Mouse (Mus musculus) embryo, embryonic 11 days (tissue): ENCODE data around the gene Hook2.

Experiments
- DNase-seq: peaks from one replicate; pipeline ENCODE4 v3.0.0-alpha.2; 2015

Gene Hook2

DNA sequence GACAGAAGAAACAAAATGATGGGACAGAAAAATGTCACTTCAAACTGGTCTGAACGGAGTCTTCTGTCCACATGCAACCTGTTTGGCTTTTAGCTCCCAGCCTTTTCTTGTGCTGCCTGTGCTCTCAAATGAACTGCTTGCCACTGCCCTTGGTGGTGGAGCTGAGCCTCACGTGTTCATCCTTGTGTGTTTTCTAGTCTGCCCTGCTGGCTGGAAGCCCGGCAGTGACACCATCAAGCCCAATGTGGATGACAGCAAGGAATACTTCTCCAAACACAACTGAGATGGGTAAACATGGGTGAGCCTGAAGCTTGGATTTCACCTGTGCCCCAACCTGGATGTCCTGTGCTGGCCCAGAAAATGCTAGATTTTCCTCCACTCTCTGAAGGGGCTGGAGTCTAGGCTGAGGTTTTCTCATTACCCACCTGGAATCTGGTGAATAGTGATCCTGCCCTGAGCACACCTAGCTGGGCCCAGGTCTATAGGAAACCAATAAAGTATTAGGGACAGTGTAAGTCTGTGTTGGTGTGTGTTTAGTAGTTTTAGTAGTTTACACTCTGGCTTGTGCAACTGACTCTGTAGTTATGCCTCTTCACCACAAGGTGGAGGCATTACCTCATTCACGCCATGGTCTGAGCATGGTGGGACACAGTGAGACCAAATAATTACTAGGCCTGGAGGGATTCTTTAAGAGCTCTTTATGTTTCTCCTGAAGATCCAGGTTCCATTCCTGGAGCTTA lies 16.4 kb upstream of the Hook2 start:
- DNase-seq, result peak; percentile 76

DNA sequence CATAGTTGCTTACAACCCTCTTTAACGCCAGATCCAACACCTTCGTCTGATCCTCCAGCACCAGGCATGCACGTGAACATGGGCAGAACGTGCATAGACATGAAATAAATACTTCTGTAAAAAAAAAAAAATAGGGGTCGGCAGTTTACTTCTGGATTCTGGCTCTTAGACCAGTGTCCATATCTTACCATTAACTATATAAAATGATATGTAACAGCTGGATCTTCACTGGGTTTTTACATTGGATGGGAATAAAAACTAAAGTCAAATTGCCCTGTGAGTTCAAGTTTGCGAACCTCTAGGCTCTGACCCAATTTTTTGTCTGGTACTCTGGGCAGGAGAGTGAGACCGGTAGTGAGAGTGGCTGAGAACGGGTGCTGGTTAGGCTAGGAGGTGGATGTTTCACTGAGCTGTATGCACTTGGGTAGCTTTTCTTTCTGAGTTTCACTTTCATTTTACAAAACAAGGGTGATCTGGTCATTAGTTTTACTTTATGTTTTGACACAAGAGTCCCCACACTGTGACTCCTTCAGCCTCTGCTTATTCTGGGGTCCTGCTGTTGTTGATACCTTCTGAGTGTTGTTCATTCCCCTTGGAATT lies 15.8 kb upstream of the Hook2 start:
- DNase-seq, result no peak

DNA sequence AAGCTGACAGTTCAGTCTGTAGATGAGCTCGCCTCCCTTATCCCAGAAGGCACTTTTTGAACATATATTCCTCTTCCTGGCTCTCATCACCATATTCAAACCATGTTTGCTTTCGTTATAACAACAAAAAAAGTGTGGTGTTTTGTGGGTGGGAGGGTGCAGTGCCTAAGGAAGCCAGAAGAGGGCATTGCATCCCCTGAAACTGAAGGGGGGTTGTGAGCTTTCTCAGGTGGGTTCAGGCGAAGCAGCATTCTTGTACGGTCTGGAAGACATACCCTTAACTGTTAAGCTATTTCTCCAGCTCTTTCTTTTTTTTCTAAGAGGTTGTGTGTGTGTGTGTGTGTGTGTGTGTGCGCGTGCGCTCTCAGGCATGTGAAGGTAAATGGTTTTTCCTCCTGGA lies 15.0 kb upstream of the Hook2 start:
- peak; percentile 53 for DNase-seq

DNA sequence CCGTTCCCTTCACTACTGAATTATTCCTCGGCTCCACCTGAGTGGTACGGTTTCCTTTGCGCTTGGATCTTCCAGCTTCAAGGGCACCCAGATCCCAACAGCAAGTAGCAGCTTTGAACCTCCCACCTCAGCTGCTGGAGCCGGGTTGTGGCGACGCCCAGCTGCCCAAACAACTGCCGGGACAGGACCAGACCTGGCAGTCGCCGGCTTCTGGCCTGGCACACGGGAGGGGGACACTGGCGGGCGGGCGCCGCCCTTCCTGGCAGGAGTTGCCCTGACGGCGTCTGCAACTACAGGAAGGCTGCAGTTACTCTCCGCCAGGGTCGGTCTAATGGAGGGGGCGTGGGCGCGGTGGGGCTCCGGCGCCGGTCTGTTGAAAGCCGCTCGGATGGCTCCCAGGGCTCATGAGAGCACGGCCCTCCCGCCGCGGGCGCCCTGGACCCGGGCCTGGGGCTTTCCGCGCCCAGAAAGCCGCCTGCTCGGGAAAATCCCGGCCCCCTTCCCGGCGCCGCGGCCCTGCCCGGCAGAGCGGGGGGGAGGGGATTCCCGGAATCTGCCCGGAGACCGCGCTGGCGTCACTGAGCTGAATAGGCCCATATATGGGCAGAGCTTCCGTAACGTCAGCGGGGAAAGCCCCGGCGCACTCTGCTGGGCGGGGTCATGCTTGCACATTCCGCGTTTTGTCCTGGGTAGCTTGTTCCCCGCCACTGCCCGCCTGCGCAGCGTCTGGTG lies 14.2 kb upstream of the Hook2 start:
- DNase-seq, result peak; percentile 96

- no peak for DNase-seq
Observed at GRCm38 (mm10) chr8:84976763-84977434, 13.5 kb upstream of the Hook2 start.

DNA sequence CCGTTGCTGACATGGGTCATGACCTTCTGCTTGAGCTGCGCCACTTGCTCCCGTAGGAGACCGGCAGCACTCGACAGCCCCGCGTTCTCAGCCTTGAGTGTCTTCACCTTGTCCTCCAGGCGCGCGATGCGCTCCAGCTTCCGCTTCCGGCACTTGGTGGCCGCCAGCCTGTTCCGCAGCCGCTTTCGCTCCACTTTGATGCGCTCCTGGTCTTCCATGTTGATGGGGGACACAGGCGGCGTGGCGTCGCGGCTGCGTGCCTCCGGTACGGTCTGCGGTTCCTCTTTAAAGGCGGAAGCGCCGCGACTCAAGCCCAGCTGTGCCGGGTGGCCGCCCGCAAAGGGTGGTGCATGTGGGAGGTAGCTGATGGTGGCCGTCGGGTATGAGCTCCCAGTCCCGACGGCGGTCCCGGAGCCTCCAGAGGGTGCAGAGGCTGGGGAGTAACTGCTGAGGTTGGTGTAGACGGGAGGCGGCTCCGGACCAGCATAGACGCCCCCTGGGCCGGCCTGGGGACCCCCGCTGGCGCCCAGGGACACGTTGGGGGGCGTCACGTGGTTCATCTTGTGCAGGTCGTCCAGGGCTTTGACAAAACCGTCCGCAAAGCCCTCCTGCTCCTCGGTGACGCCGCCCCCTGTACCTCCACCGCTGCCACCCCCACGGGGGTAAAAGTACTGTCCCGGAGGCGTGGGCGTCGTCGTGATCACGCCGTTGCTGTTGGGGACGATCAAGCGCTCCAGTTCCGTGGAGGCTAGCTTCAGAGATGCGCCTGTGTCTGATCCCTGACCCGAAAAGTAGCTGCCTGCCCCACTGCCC lies 12.8 kb upstream of the Hook2 start:
- peak; percentile 76 for DNase-seq

DNA sequence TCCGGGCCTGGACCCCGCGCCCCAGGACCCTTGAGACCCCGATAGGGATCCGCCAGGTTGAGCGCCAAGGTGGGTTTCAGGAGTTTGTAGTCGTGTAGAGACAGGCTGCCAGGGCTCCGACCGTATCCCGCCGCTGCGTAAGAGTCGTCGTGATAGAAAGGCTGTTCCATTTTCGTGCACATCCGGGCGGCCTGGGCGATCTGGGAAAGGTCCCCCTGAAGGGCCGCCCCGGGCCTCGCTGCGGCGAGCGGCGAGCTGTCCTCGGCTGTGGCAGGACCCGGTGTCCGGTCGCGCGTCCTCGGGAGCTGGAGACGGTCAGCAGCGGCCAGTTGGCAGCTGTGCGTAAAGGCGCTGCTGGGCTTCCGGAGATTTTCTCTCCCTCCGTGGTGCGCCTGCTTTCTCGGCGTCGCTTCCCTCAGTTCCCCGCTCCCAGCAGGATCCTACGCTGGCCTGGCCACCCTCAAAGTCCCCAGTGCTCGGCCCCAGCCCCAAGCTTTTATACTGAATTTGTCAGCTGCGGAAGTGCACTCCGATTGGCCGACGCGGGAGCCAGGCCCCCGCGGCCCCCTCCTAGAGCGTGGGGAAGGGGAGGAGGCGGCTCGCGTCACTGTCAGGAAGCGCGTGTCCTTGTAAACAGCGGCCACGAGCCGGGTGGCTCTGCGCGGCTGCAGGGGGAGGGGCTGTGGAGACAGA lies 12.0 kb upstream of the Hook2 start, which contains the start of gene Junb:
Gene Junb, minus strand, starts transcription at position 471 of the 693 bp plus-strand sequence.
- peak; percentile 90 for DNase-seq

- DNase-seq, result peak; percentile 91
Observed at GRCm38 (mm10) chr8:84979599-84980421, 10.6 kb upstream of the Hook2 start.

DNA sequence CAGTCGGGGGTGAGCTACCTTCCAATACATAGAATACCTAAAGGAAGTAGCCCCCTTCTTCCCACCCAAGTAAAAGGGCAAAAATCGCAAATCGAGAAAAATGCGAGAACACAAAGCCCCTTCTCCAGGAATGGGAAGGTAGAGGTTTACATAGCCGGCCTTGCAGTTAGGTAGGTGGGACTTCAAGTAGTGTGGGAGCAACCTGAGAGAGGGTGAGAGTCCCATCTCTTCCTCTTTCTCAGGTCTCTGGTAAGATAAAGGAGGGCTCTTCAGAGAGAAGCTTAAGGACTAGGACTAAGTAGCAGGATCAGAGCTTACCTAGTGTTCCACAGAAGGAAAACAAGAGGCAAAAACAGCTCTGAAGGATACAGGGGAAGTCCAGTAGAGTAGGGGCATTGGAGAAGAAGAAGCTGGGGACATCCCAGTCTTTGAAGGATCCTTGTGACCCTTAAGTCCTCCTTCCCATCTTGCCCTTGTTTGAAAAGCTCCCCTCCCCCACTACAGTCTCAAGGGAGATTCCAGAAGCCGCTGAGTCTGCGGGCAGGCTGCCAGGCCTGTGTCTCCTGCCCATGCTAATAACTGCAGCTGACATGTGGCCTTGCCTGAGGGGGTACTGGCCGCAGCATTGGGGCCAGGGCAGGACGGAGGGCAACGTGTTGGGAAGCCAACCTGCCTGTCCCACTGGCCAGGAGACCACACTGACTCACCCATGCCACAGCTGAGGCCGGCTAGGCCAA lies 9.6 kb upstream of the Hook2 start:
- DNase-seq, result peak; percentile 45

DNA sequence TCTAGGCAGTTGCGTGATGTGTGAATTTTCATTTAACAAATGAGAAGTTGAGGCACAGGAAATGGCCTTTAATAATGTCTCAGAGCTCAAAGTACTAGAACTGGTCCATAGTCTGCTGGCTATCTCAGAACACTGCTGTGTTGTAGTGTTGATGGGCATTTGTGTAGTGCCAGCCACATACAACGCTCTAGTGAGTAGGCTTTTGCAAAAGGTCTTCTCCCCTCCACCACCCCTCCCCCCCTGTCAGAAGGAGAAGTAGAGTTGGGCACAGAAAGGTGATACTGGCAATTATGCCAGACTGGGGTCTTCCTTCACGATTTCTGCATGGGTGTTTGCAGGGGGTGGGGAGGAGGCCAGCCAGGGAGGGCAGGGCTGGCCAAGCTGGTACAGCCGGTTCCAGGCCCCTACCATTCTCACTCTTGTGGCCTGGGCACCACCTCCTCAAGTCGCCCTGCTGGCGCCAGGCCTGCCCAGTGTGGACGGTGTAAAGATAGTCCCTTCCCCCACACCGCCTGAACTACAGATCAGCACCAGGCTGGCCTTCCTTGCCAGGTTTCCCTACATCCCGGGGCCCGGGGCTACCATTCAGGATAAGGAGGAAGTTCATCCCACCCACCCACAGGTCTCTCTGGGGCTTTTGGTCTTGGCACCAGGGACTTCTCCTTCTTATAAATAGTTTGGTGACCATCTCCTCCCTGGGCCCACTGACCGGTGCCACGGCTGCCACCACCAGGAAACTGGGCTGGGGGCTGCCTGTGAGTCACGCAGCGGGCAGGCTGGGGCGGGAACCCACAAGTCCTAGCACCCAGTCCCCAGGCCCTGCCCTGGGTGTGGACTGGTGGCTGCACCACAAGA lies 8.5 kb upstream of the Hook2 start:
- no peak for DNase-seq

GRCm38 (mm10) chr8:84982499-84983011 lies 7.8 kb upstream of the Hook2 start:
- no peak for DNase-seq

- peak; percentile 20 for DNase-seq
Observed at GRCm38 (mm10) chr8:84984294-84985048, 5.9 kb upstream of the Hook2 start.

- peak; percentile 56 for DNase-seq
Observed at GRCm38 (mm10) chr8:84985049-84985683, 5.2 kb upstream of the Hook2 start.

DNA sequence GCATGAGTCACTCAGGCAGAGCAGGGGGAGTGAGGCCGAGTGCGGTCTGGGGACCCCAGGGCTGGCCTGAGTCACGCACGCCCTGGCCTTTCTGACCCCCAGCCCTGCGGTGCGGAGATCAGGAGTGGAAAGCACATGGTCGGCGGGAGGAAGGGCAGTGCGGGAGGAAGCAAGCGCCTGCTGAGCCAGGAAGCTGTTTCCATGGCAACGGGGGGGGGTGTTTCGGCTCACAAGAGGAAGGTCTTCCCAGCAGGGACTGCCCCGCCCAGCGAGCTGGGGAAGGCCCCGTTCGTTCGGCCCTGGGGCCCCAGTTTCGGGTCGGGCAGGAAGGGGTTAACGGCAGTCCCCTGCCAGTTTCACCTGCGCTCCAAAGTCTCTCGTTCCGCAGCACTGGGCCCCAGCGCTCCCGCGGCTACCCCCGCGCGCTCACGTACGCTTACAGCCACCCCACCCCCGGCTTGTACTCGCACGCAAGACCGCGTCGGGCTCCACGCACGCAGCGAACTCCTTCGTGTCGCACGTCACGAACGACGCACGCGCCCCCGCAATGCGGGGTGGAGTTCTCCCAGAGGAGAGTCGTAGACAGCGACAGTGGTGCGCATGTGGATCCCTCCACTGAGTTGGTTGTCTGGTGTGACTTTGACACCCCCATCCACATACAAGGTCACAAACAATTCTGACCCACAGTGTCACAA lies 4.6 kb upstream of the Hook2 start:
- DNase-seq, result peak; percentile 88

- no peak for DNase-seq
Observed at GRCm38 (mm10) chr8:84986379-84986945, 3.9 kb upstream of the Hook2 start.

DNA sequence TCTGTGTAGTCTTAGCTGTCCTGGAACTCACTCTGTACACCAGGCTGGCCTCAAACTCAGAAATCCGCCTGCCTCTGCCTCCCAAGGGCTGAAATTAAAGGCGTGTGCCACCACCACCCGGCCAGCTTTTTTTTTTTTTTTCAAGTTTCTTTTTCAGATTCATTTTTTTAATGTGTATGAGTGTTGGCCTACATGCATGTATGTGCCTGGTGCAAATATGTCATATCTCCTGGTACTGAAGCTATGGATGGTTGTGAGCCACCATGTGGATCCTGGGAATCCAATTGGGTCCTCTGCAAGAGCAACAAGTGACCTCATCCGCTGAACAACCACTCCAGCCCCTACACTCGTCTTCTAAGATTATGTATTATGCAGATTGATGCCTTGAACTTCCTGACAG lies 3.0 kb upstream of the Hook2 start:
- DNase-seq, result no peak

- no peak for DNase-seq
Observed at GRCm38 (mm10) chr8:84987903-84988302, 2.5 kb upstream of the Hook2 start.
